Mouse (Mus musculus) hematopoietic stem cell, adult 5-6 weeks (primary cell): ENCODE data around the gene Wdr95. TPM values are rescaled to one million over a fixed set of nuclear protein-coding genes. Genes with fewer than 3 reads are reported as not detected.

Experiments
- ATAC-seq, 2 experiments: fragments of 125-278 bp in 1 of 2; replicated peaks in 1 of 2; 2 replicates each; pipeline ENCODE4 v1.8.0; 2016 to 2017; ENCODE audit warnings: inconsistent platforms in 2 of 2, mild to moderate bottlenecking in 2 of 2, moderate number of reproducible peaks in 2 of 2, low read depth in 1 of 2, moderate TSS enrichment in 1 of 2; ENCODE audit not compliant: low FRiP score in 2 of 2, poor library complexity in 2 of 2, severe bottlenecking in 2 of 2, insufficient read depth in 1 of 2, low TSS enrichment in 1 of 2
- total RNA-seq: library from RNA; stranded (forward); fragments of 172-1452, 232-1000 nt; gene quantifications from 2 replicates; pipeline ENCODE4 v1.2.3, GENCODE M21; 2017

The Wdr95 gene
- total RNA-seq = 0.38 TPM in 1 of 2 replicates, not detected in the other

GRCm38 (mm10) chr5:149527999-149528729 is at the start of gene Wdr95:
Wdr95 (plus strand) TSS chr5:149528679.
- no peak for ATAC-seq

GRCm38 (mm10) chr5:149481920-149482319 is 46.6 kb upstream of the Wdr95 start:
- no peak for ATAC-seq

- ATAC-seq = no peak
These were observed 45.0 kb upstream of the Wdr95 start for GRCm38 (mm10) chr5:149483321-149484052.

- ATAC-seq = no peak
These were observed 44.2 kb upstream of the Wdr95 start for GRCm38 (mm10) chr5:149484270-149484669.

- no peak for ATAC-seq
These were observed 43.0 kb upstream of the Wdr95 start for GRCm38 (mm10) chr5:149485447-149485846.

GRCm38 (mm10) chr5:149488360-149489021 is 40.0 kb upstream of the Wdr95 start:
- no peak; a peak in 1 of 4 replicates for ATAC-seq

- ATAC-seq = no peak
These were observed 39.3 kb upstream of the Wdr95 start for GRCm38 (mm10) chr5:149489136-149489535.

GRCm38 (mm10) chr5:149490275-149490674 is 38.2 kb upstream of the Wdr95 start:
- ATAC-seq = no peak

- ATAC-seq = no peak
These were observed 32.8 kb upstream of the Wdr95 start for GRCm38 (mm10) chr5:149495655-149496054.

GRCm38 (mm10) chr5:149496401-149497066 is 31.9 kb upstream of the Wdr95 start:
- ATAC-seq = no peak

- ATAC-seq = no peak
These were observed 28.5 kb upstream of the Wdr95 start for GRCm38 (mm10) chr5:149499936-149500335.

- no peak for ATAC-seq
These were observed 24.9 kb upstream of the Wdr95 start for GRCm38 (mm10) chr5:149503423-149504175.

- no peak for ATAC-seq
These were observed 23.5 kb upstream of the Wdr95 start for GRCm38 (mm10) chr5:149504985-149505384.

- no peak for ATAC-seq
These were observed 22.4 kb upstream of the Wdr95 start for GRCm38 (mm10) chr5:149506033-149506432.

- ATAC-seq = no peak
These were observed 20.1 kb upstream of the Wdr95 start for GRCm38 (mm10) chr5:149508094-149509029.

GRCm38 (mm10) chr5:149510323-149510722 is 18.2 kb upstream of the Wdr95 start:
- ATAC-seq = no peak
